Mouse (Mus musculus) midbrain, embryonic 13.5 days (tissue): ENCODE measurements around the gene Uvssa. TPM values are rescaled to one million over a fixed set of nuclear protein-coding genes. Genes with fewer than 3 reads are reported as not detected.

Experiments
- ATAC-seq: fragments of 200-750 bp; cut with Nextera tagmentation; 2 replicates; pipeline ENCODE4 v1.8.0; 2017; ENCODE audit warnings: mild to moderate bottlenecking, moderate TSS enrichment, moderate library complexity
- H3K27ac ChIP-seq: fragments of 300-500 bp; sonication (generic); 2 replicates; pipeline ENCODE4 v1.5.1; 2015; ENCODE audit warnings: inconsistent platforms, mild to moderate bottlenecking, moderate library complexity
- H3K27me3 ChIP-seq: fragments of 300-500 bp; sonication (generic); 2 replicates; pipeline ENCODE4 v1.6.1; 2015; ENCODE audit warnings: mild to moderate bottlenecking, inconsistent platforms
- H3K36me3 ChIP-seq: fragments of 300-500 bp; sonication (generic); 2 replicates; pipeline ENCODE4 v1.6.1; 2015; ENCODE audit warnings: mild to moderate bottlenecking, inconsistent platforms
- H3K4me1 ChIP-seq: fragments of 300-500 bp; sonication (generic); replicated peaks from 2 replicates; pipeline ENCODE4 v1.6.1; 2015; ENCODE audit warnings: inconsistent platforms
- H3K4me2 ChIP-seq: fragments of 300-500 bp; sonication (generic); replicated peaks from 2 replicates; pipeline ENCODE4 v1.6.1; 2015; ENCODE audit warnings: moderate library complexity, mild to moderate bottlenecking, inconsistent platforms
- H3K4me3 ChIP-seq: fragments of 300-500 bp; sonication (generic); replicated peaks from 2 replicates; pipeline ENCODE4 v1.5.1; 2015; ENCODE audit warnings: mild to moderate bottlenecking, inconsistent platforms
- H3K9ac ChIP-seq: fragments of 300-500 bp; sonication (generic); replicated peaks from 2 replicates; pipeline ENCODE4 v1.6.1; 2015; ENCODE audit warnings: mild to moderate bottlenecking, inconsistent platforms
- H3K9me3 ChIP-seq: fragments of 300-500 bp; sonication (generic); 2 replicates; pipeline ENCODE4 v1.6.1; 2016; ENCODE audit warnings: mild to moderate bottlenecking, inconsistent platforms
- WGBS: fragments of 180-500 bp; shearing (Covaris S2); methylation state at CpG from one replicate; pipeline ENCODE4 v1.1.7; 2015; 5-methylcytosine and 5-hydroxymethylcytosine counted together
- polyA plus RNA-seq: library from polyadenylated mRNA; unstranded; fragments of >200 nt; fragmentation: Nextera tagmentation; extraction: Ambion mirVana; gene quantifications from 2 replicates; pipeline ENCODE4 v1.2.1, GENCODE M21; 2015

The Uvssa gene
- polyA plus RNA-seq, 1 experiment from 2014 or later, result 9.9 TPM

GRCm38 (mm10) chr5:33432057-33432935, 53.9 kb downstream of the Uvssa start:
- peaks cover 100% of the 10 kb centered on the region for H3K27me3 ChIP-seq
- no peak overlapping the region for H3K4me2 ChIP-seq
- no peak; the same call in 1 of the 2 replicates for ATAC-seq
- no peaks in the 10 kb centered on the region for H3K36me3 ChIP-seq
- 0 out of 2 replicates have a peak overlapping the region, but pooled peaks have one; percentile 6 for H3K4me3 ChIP-seq
- no peak overlapping the region for H3K9ac ChIP-seq
- under 1% methylated on average over 39 of the region's 39 CpGs for WGBS
- peaks cover 53% of the 10 kb centered on the region for H3K4me1 ChIP-seq
- no peaks in the 10 kb centered on the region for H3K9me3 ChIP-seq
- H3K27ac ChIP-seq, result no peak overlapping the region

GRCm38 (mm10) chr5:33433201-33434138, 55.1 kb downstream of the Uvssa start, which contains the start of gene Nkx1-1:
Nkx1-1 (minus strand) TSS chr5:33433976.
- Histone ChIP-seq H3K9me3 (no peaks in the 10 kb centered on the region), H3K4me1 (peaks cover 57% of the 10 kb centered on the region), H3K4me2 (peak within 1 kb of the TSS; percentile 46), H3K9ac (no peak within 1 kb of the TSS), H3K27me3 (peaks cover 100% of the 10 kb centered on the region), H3K27ac (no peak within 1 kb of the TSS), H3K36me3 (no peaks in the 10 kb centered on the region), H3K4me3 (peak within 1 kb of the TSS; percentile 27)
- 0 out of 2 replicates have a peak, but pooled peaks have one; percentile 7 for ATAC-seq
- WGBS, result 1% methylated on average over 89 of the region's 90 CpGs

GRCm38 (mm10) chr5:33434141-33434780, 55.9 kb downstream of the Uvssa start:
- Histone ChIP-seq H3K27me3 (peaks cover 100% of the 10 kb centered on the region), H3K4me3 (peak overlapping the region; percentile 27), H3K9ac (no peak overlapping the region), H3K27ac (no peak overlapping the region), H3K4me2 (peak overlapping the region; percentile 46), H3K4me1 (peaks cover 57% of the 10 kb centered on the region), H3K9me3 (no peaks in the 10 kb centered on the region), H3K36me3 (no peaks in the 10 kb centered on the region)
- no peak for ATAC-seq
- WGBS, result 0% methylated on average over 53 of the region's 60 CpGs

- Histone ChIP-seq H3K4me2 (no peak overlapping the region), H3K27ac (no peak overlapping the region), H3K36me3 (no peaks in the 10 kb centered on the region), H3K4me3 (no peak overlapping the region; the same call in 1 of the 2 replicates), H3K27me3 (peaks cover 100% of the 10 kb centered on the region), H3K4me1 (peaks cover 57% of the 10 kb centered on the region), H3K9ac (no peak overlapping the region), H3K9me3 (no peaks in the 10 kb centered on the region)
- 1% methylated on average over 26 of the region's 26 CpGs for WGBS
- ATAC-seq, result no peak
These were observed 56.8 kb downstream of the Uvssa start for GRCm38 (mm10) chr5:33435151-33435550.

GRCm38 (mm10) chr5:33435941-33436340, 57.6 kb downstream of the Uvssa start:
- Histone ChIP-seq H3K9ac (no peak overlapping the region), H3K9me3 (no peaks in the 10 kb centered on the region), H3K4me2 (no peak overlapping the region), H3K27me3 (peaks cover 99% of the 10 kb centered on the region), H3K4me1 (peaks cover 51% of the 10 kb centered on the region), H3K36me3 (no peaks in the 10 kb centered on the region), H3K27ac (no peak overlapping the region), H3K4me3 (no peak overlapping the region)
- WGBS, result 3% methylated on average over 4 of the region's 4 CpGs
- ATAC-seq, result no peak

GRCm38 (mm10) chr5:33438214-33438613, 59.9 kb downstream of the Uvssa start:
- Histone ChIP-seq H3K9me3 (no peaks in the 10 kb centered on the region), H3K4me2 (no peak overlapping the region), H3K4me1 (peaks cover 42% of the 10 kb centered on the region), H3K9ac (no peak overlapping the region), H3K36me3 (no peaks in the 10 kb centered on the region), H3K27me3 (peaks cover 99% of the 10 kb centered on the region), H3K4me3 (no peak overlapping the region), H3K27ac (no peak overlapping the region)
- 3% methylated on average over 23 of the region's 23 CpGs for WGBS
- peak; percentile 34; the same call in 1 of the 2 replicates for ATAC-seq

- ATAC-seq, result peak; percentile 65
- H3K9me3 ChIP-seq, result no peaks in the 10 kb centered on the region
- H3K36me3 ChIP-seq, result no peaks in the 10 kb centered on the region
- WGBS, result 4% methylated on average over 55 of the region's 56 CpGs
- H3K9ac ChIP-seq, result peak overlapping the region; percentile 64
- no peak overlapping the region for H3K27ac ChIP-seq
- peaks cover 13% of the 10 kb centered on the region for H3K4me1 ChIP-seq
- H3K4me2 ChIP-seq, result peak overlapping the region; percentile 79
- H3K4me3 ChIP-seq, result peak overlapping the region; percentile 42
- peaks cover 78% of the 10 kb centered on the region for H3K27me3 ChIP-seq
These were observed 64.8 kb downstream of the Uvssa start for GRCm38 (mm10) chr5:33442927-33443710.

- H3K27ac ChIP-seq, result no peak overlapping the region
- no peak overlapping the region for H3K9ac ChIP-seq
- WGBS, result 50% methylated on average over 9 of the region's 9 CpGs
- no peaks in the 10 kb centered on the region for H3K9me3 ChIP-seq
- no peak for ATAC-seq
- no peaks in the 10 kb centered on the region for H3K36me3 ChIP-seq
- H3K4me1 ChIP-seq, result peaks cover 11% of the 10 kb centered on the region
- H3K4me2 ChIP-seq, result no peak overlapping the region
- H3K27me3 ChIP-seq, result peaks cover 76% of the 10 kb centered on the region
- H3K4me3 ChIP-seq, result no peak overlapping the region
These were observed 65.4 kb downstream of the Uvssa start for GRCm38 (mm10) chr5:33443794-33444193.

- Histone ChIP-seq H3K4me2 (no peak overlapping the region), H3K27ac (no peak overlapping the region), H3K36me3 (no peaks in the 10 kb centered on the region), H3K4me1 (peaks cover 4% of the 10 kb centered on the region; the same call in 1 of the 2 replicates), H3K9me3 (no peaks in the 10 kb centered on the region), H3K4me3 (no peak overlapping the region), H3K9ac (no peak overlapping the region), H3K27me3 (peaks cover 39% of the 10 kb centered on the region)
- ATAC-seq, result no peak
- WGBS, result 68% methylated on average over 8 of the region's 8 CpGs
These were observed 77.4 kb downstream of the Uvssa start for GRCm38 (mm10) chr5:33455737-33456136.

- no peak overlapping the region for H3K9ac ChIP-seq
- no peak overlapping the region for H3K27ac ChIP-seq
- H3K4me3 ChIP-seq, result no peak overlapping the region
- H3K27me3 ChIP-seq, result peaks cover 28% of the 10 kb centered on the region
- ATAC-seq, result 0 out of 2 replicates have a peak, but pooled peaks have one; percentile 38
- no peaks in the 10 kb centered on the region for H3K9me3 ChIP-seq
- no peak overlapping the region for H3K4me2 ChIP-seq
- H3K4me1 ChIP-seq, result peaks cover 9% of the 10 kb centered on the region; the same call in 1 of the 2 replicates
- no peaks in the 10 kb centered on the region for H3K36me3 ChIP-seq
- 63% methylated on average over 3 of the region's 3 CpGs for WGBS
These were observed 79.8 kb downstream of the Uvssa start for GRCm38 (mm10) chr5:33458132-33458622.

GRCm38 (mm10) chr5:33459111-33459510, 80.8 kb downstream of the Uvssa start:
- Histone ChIP-seq H3K9me3 (no peaks in the 10 kb centered on the region), H3K4me1 (peaks cover 13% of the 10 kb centered on the region), H3K9ac (no peak overlapping the region), H3K4me2 (no peak overlapping the region), H3K4me3 (no peak overlapping the region), H3K27ac (no peak overlapping the region), H3K27me3 (peaks cover 29% of the 10 kb centered on the region), H3K36me3 (no peaks in the 10 kb centered on the region)
- 77% methylated on average over 2 of the region's 2 CpGs for WGBS
- ATAC-seq, result no peak
